ENCODE assay signal across 8 mouse cellular contexts in the genomic region with DNA sequence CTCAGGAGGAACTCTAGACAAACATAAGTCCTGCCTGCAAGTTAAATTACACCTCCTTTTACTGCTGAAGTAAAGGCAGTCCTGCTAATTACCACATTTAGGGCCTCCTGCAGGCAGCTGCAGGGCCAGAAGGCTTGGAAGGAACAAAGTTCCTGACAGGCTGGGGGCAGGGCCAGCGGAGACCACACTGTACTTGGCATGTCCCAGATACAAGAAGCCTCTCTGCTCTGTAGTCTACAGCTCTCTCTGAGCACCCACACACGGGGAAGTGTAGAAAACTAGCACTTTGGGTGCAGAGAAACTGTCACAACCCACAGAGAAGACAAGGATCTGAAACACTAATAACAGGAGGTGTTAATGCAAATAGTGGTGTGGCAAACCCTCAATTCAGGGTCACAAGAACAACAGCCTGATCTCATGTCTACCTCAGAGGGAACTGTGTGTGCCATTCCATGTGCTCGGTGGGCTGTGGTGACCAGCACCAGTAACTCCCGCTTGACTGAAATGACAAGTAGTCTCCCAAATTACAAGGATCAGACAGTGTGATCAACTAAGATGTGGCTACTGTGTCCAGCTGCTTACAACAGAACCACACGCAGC. TPM values are rescaled to one million over a fixed set of nuclear protein-coding genes. Genes with fewer than 3 reads are reported as not detected.
A peak's percentile ranks its signal among the peaks of the same experiment; 100 is the strongest.
DNase-seq lines count a peak whose midpoint lies in the region; ATAC-seq lines count a peak whose summit lies in the region.

No protein-coding gene starts in this region.

- H3K9ac ChIP-seq in heart, embryonic 12.5 days = peak overlapping the region; percentile 23
- H3K9ac ChIP-seq in heart, embryonic 16.5 days (ENCODE audit: low read length) = peak overlapping the region; percentile 38

- H3K27ac ChIP-seq in heart, embryonic 12.5 days (ENCODE audit: poor library complexity, severe bottlenecking) = peak overlapping the region; percentile 54
- 0 out of 2 replicates have a peak overlapping the region, but pooled peaks have one; percentile 28 for H3K27ac ChIP-seq in brown adipose tissue, adult 24 weeks (replicated peaks; ENCODE audit: low read depth, low read length)
- peak overlapping the region; percentile 72 for H3K27ac ChIP-seq in heart, embryonic 16.5 days (ENCODE audit: low read length)
- H3K27ac ChIP-seq in limb, embryonic 10.5 days = 0 out of 2 replicates have a peak overlapping the region, but pooled peaks have one; percentile 11

- H3K4me3 ChIP-seq in heart, embryonic 12.5 days = no peak overlapping the region
- no peak overlapping the region for H3K4me3 ChIP-seq in brown adipose tissue, adult 24 weeks (ENCODE audit: insufficient read depth, low read depth, low read length)
- no peak overlapping the region for H3K4me3 ChIP-seq in heart, embryonic 16.5 days (ENCODE audit: low read length)
- H3K4me3 ChIP-seq in limb, embryonic 10.5 days = no peak overlapping the region

- DNase-seq in heart, adult 11 months = no peak
- DNase-seq in limb, embryonic 10.5 days (ENCODE audit: low spot score) = peak; percentile 41
- peak; percentile 51 for DNase-seq in thymus, postnatal 25 days
- DNase-seq in adrenal gland, adult 18-20 months (ENCODE audit: low spot score in 2 of 2) = no peak
- no peak for DNase-seq in lung, postnatal 25 days (ENCODE audit: low spot score)

- H3K4me1 ChIP-seq in heart, embryonic 12.5 days (replicated peaks) = peaks cover 47% of the 10 kb centered on the region
- H3K4me1 ChIP-seq in brown adipose tissue, adult 24 weeks (ENCODE audit: control insufficient read depth, insufficient read depth, insufficient read length, low read length) = peaks cover 15% of the 10 kb centered on the region; the same call in 1 of the 2 replicates
- H3K4me1 ChIP-seq in heart, embryonic 16.5 days (ENCODE audit: control insufficient read depth, insufficient read depth, low read length) = peaks cover 36% of the 10 kb centered on the region
- peaks cover 27% of the 10 kb centered on the region for H3K4me1 ChIP-seq in limb, embryonic 10.5 days

- no peak for ATAC-seq in heart, embryonic 12.5 days (ENCODE audit: insufficient number of reproducible peaks, low FRiP score)
- no peak; the same call in 1 of the 2 replicates for ATAC-seq in heart, embryonic 16.5 days (replicated peaks; ENCODE audit: extremely low read depth, insufficient read depth, low FRiP score)

- WGBS in heart, embryonic 12.5 days = 30% methylated on average over 5 of the region's 5 CpGs
- 29% methylated on average over 5 of the region's 5 CpGs for WGBS in heart, embryonic 16.5 days
- 20% methylated on average over 5 of the region's 5 CpGs for WGBS in limb, embryonic 10.5 days

- no peaks in the 10 kb centered on the region for H3K9me3 ChIP-seq in heart, embryonic 12.5 days (replicated peaks)
- no peaks in the 10 kb centered on the region for H3K9me3 ChIP-seq in heart, embryonic 16.5 days (replicated peaks; ENCODE audit: control insufficient read depth, low read length)
- no peaks in the 10 kb centered on the region for H3K9me3 ChIP-seq in limb, embryonic 10.5 days (replicated peaks)

- 0 out of 2 replicates have a peak, but pooled peaks cover 4% of the 10 kb centered on the region for H3K36me3 ChIP-seq in heart, embryonic 12.5 days
- H3K36me3 ChIP-seq in heart, embryonic 16.5 days (ENCODE audit: control insufficient read depth, insufficient read depth) = no peaks in the 10 kb centered on the region
- 0 out of 2 replicates have a peak, but pooled peaks cover 8% of the 10 kb centered on the region for H3K36me3 ChIP-seq in limb, embryonic 10.5 days

- H3K27me3 ChIP-seq in heart, embryonic 12.5 days (replicated peaks) = no peaks in the 10 kb centered on the region
- no peaks in the 10 kb centered on the region for H3K27me3 ChIP-seq in heart, embryonic 16.5 days (ENCODE audit: control insufficient read depth, insufficient read depth, low read length)
- H3K27me3 ChIP-seq in limb, embryonic 10.5 days (ENCODE audit: low read depth, poor library complexity, severe bottlenecking) = no peaks in the 10 kb centered on the region

- 0 out of 2 replicates have a peak overlapping the region, but pooled peaks have one; percentile 5 for H3K4me2 ChIP-seq in heart, embryonic 12.5 days
- peak overlapping the region; percentile 29; the same call in 1 of the 2 replicates for H3K4me2 ChIP-seq in heart, embryonic 16.5 days (ENCODE audit: low read depth, low read length)

RNA-seq across cellular contexts. Expression of gene Grb2, which starts 37.8 kb away (rescaled TPM):
- 95.9 and 113 TPM in 2 replicates for polyA plus RNA-seq in heart, embryonic 12.5 days (2016; fragmentation: Nextera tagmentation; extraction: Ambion mirVana)
- 29.1 and 32.4 TPM in 2 replicates for polyA plus RNA-seq in brown adipose tissue, adult 24 weeks (2012; ENCODE audit: insufficient read depth, insufficient read length, missing spikeins)
- polyA plus RNA-seq in heart, embryonic 16.5 days (2015; fragmentation: Nextera tagmentation; extraction: Ambion mirVana) = 103 and 118 TPM in 2 replicates
- 77.2 and 87.8 TPM in 2 replicates for polyA plus RNA-seq in limb, embryonic 10.5 days (2016; fragmentation: Nextera tagmentation; extraction: Ambion mirVana)
- 100 to 1,000 TPM in 1 of 2 experiments, 10 to 100 TPM in 1; 97.2 to 132 TPM for total RNA-seq in adrenal gland, adult 18-20 months (2021)

RNA-seq across cellular contexts. Expression of gene Slc25a19, which starts 42.5 kb away (rescaled TPM):
- 39.9 and 42.1 TPM in 2 replicates for polyA plus RNA-seq in heart, embryonic 12.5 days (2016; fragmentation: Nextera tagmentation; extraction: Ambion mirVana)
- 392 and 520 TPM in 2 replicates for polyA plus RNA-seq in brown adipose tissue, adult 24 weeks (2012; ENCODE audit: insufficient read depth, insufficient read length, missing spikeins)
- polyA plus RNA-seq in heart, embryonic 16.5 days (2015; fragmentation: Nextera tagmentation; extraction: Ambion mirVana) = 55.7 and 58.1 TPM in 2 replicates
- polyA plus RNA-seq in limb, embryonic 10.5 days (2016; fragmentation: Nextera tagmentation; extraction: Ambion mirVana) = 27.2 and 27.8 TPM in 2 replicates
- total RNA-seq in adrenal gland, adult 18-20 months (2021) = 100 to 1,000 TPM; 108 to 204 TPM

RNA-seq across cellular contexts. Expression of gene Mif4gd, which starts 57.8 kb away (rescaled TPM):
- polyA plus RNA-seq in heart, embryonic 12.5 days (2016; fragmentation: Nextera tagmentation; extraction: Ambion mirVana) = 20.9 and 22.0 TPM in 2 replicates
- 120 and 127 TPM in 2 replicates for polyA plus RNA-seq in brown adipose tissue, adult 24 weeks (2012; ENCODE audit: insufficient read depth, insufficient read length, missing spikeins)
- polyA plus RNA-seq in heart, embryonic 16.5 days (2015; fragmentation: Nextera tagmentation; extraction: Ambion mirVana) = 41.5 and 42.0 TPM in 2 replicates
- 16.2 and 18.2 TPM in 2 replicates for polyA plus RNA-seq in limb, embryonic 10.5 days (2016; fragmentation: Nextera tagmentation; extraction: Ambion mirVana)
- total RNA-seq in adrenal gland, adult 18-20 months (2021) = 100 to 1,000 TPM in 1 of 2 experiments, 10 to 100 TPM in 1; 85.4 to 145 TPM

Comparison
In these comparisons a context has a peak if more than half of its experiments do, and no peak if none do; other contexts are left out.
1. H3K27ac ChIP-seq: peak in every context shown above with its lines; median percentile 72 in heart, embryonic 16.5 days; 54 in heart, embryonic 12.5 days; 28 in brown adipose tissue, adult 24 weeks; 11 in limb, embryonic 10.5 days.
2. DNase-seq: peak in limb, embryonic 10.5 days (single experiment) and thymus, postnatal 25 days (single experiment); none in heart, adult 11 months (single experiment), adrenal gland, adult 18-20 months (0 of 2) and lung, postnatal 25 days (single experiment).